Mouse (Mus musculus) stomach, embryonic 14.5 days (tissue): ENCODE results near the gene Tbc1d17. TPM values are rescaled to one million over a fixed set of nuclear protein-coding genes. Genes with fewer than 3 reads are reported as not detected.

Experiments used
- ATAC-seq: fragments of 200-750 bp; cut with Nextera tagmentation; 2 replicates; pipeline ENCODE4 v1.8.0; 2017; ENCODE audit warnings: low read depth, moderate TSS enrichment; ENCODE audit not compliant: insufficient number of reproducible peaks, insufficient read depth, low FRiP score
- H3K27ac ChIP-seq: fragments of 300-500 bp; sonication (generic); 2 replicates; pipeline ENCODE4 v1.5.1; 2014; ENCODE audit warnings: mild to moderate bottlenecking, low read length, moderate library complexity, mixed read lengths
- H3K27me3 ChIP-seq: fragments of 300-500 bp; sonication (generic); 2 replicates; pipeline ENCODE4 v1.6.1; 2014; ENCODE audit warnings: low read length, control low read depth, mixed read lengths; ENCODE audit not compliant: control insufficient read depth, insufficient read depth
- H3K36me3 ChIP-seq: fragments of 300-500 bp; sonication (generic); 2 replicates; pipeline ENCODE4 v1.6.1; 2014; ENCODE audit warnings: mild to moderate bottlenecking, control low read depth, low read length, moderate library complexity, mixed read lengths; ENCODE audit not compliant: control insufficient read depth, insufficient read depth
- H3K4me1 ChIP-seq: fragments of 300-500 bp; sonication (generic); 2 replicates; pipeline ENCODE4 v1.6.1; 2014; ENCODE audit warnings: low read length, control low read depth, mixed read lengths; ENCODE audit not compliant: control insufficient read depth, insufficient read depth
- H3K4me2 ChIP-seq: fragments of 300-500 bp; sonication (generic); replicated peaks from 2 replicates; pipeline ENCODE4 v1.6.1; 2014; ENCODE audit warnings: low read depth, low read length, control low read depth
- H3K4me3 ChIP-seq: fragments of 300-500 bp; sonication (generic); 2 replicates; pipeline ENCODE4 v1.5.1; 2014; ENCODE audit warnings: low read depth, low read length, control low read depth
- H3K9ac ChIP-seq: fragments of 300-500 bp; sonication (generic); replicated peaks from 2 replicates; pipeline ENCODE4 v1.6.1; 2014; ENCODE audit warnings: low read depth, mild to moderate bottlenecking, control low read depth, low read length, moderate library complexity, mixed read lengths
- H3K9me3 ChIP-seq: fragments of 300-500 bp; sonication (generic); 2 replicates; pipeline ENCODE4 v1.6.1; 2016; ENCODE audit warnings: low read depth, low read length, control low read depth; ENCODE audit not compliant: control insufficient read depth
- whole genome bisulfite sequencing: fragments of 180-500 bp; shearing (Covaris S2); extraction: QIAGEN DNeasy Blood & Tissue Kit; methylation state at CpG from one replicate; pipeline ENCODE4 v1.1.7; 2014; 5-methylcytosine and 5-hydroxymethylcytosine counted together
- polyA plus RNA-seq: library from polyadenylated mRNA; unstranded; fragments of >200 nt; fragmentation: Nextera tagmentation; extraction: Ambion mirVana; gene quantifications from 2 replicates; pipeline ENCODE4 v1.2.1, GENCODE M21; 2014

Tbc1d17 gene
- polyA plus RNA-seq, 1 experiment from 2014 or later: 71.8 TPM

GRCm38 (mm10) chr7:44847772-44848171 is 1.1 kb downstream of the Tbc1d17 start:
- H3K4me2 ChIP-seq: peak overlapping the region; percentile 94
- peaks cover 45% of the 10 kb centered on the region for H3K36me3 ChIP-seq
- WGBS: 74% methylated on average over 5 of the region's 5 CpGs
- ATAC-seq: no peak
- H3K27ac ChIP-seq: no peak overlapping the region
- no peaks in the 10 kb centered on the region for H3K9me3 ChIP-seq
- H3K9ac ChIP-seq: 0 out of 2 replicates have a peak overlapping the region, but pooled peaks have one; percentile 10
- peaks cover 18% of the 10 kb centered on the region for H3K4me1 ChIP-seq
- H3K4me3 ChIP-seq: peak overlapping the region; percentile 73
- H3K27me3 ChIP-seq: no peaks in the 10 kb centered on the region

- 91% methylated on average over 7 of the region's 7 CpGs for WGBS
- Histone ChIP-seq H3K36me3 (peaks cover 50% of the 10 kb centered on the region), H3K4me2 (no peak overlapping the region), H3K27ac (no peak overlapping the region), H3K4me1 (peaks cover 18% of the 10 kb centered on the region), H3K9me3 (no peaks in the 10 kb centered on the region), H3K27me3 (no peaks in the 10 kb centered on the region), H3K4me3 (no peak overlapping the region), H3K9ac (no peak overlapping the region)
- ATAC-seq: no peak
Observed at GRCm38 (mm10) chr7:44846804-44847203, 2.1 kb downstream of the Tbc1d17 start.

GRCm38 (mm10) chr7:44845006-44845405 is 3.9 kb downstream of the Tbc1d17 start:
- peaks cover 51% of the 10 kb centered on the region for H3K36me3 ChIP-seq

GRCm38 (mm10) chr7:44841825-44842463 is 6.9 kb downstream of the Tbc1d17 start:
- Histone ChIP-seq H3K27ac (no peak overlapping the region), H3K9ac (no peak overlapping the region), H3K4me2 (no peak overlapping the region), H3K36me3 (peaks cover 50% of the 10 kb centered on the region), H3K4me3 (no peak overlapping the region), H3K4me1 (peaks cover 10% of the 10 kb centered on the region; the same call in 1 of the 2 replicates), H3K9me3 (no peaks in the 10 kb centered on the region), H3K27me3 (no peaks in the 10 kb centered on the region)
- no peak for ATAC-seq
- 93% methylated on average over 8 of the region's 8 CpGs for WGBS

More at GRCm38 (mm10) chr7:44845006-44845405, 3.9 kb downstream of the Tbc1d17 start:
- no peak overlapping the region for H3K9ac ChIP-seq
- no peak overlapping the region for H3K4me3 ChIP-seq
- peaks cover 9% of the 10 kb centered on the region; the same call in 1 of the 2 replicates for H3K4me1 ChIP-seq
- no peaks in the 10 kb centered on the region for H3K27me3 ChIP-seq
- no peaks in the 10 kb centered on the region for H3K9me3 ChIP-seq
- H3K27ac ChIP-seq: no peak overlapping the region
- 91% methylated on average over 10 of the region's 10 CpGs for WGBS
- no peak for ATAC-seq
- H3K4me2 ChIP-seq: no peak overlapping the region

GRCm38 (mm10) chr7:44840426-44840825 is 8.5 kb downstream of the Tbc1d17 start:
- Histone ChIP-seq H3K4me3 (no peak overlapping the region), H3K27ac (no peak overlapping the region), H3K4me1 (peaks cover 10% of the 10 kb centered on the region; the same call in 1 of the 2 replicates), H3K9me3 (no peaks in the 10 kb centered on the region), H3K9ac (no peak overlapping the region), H3K27me3 (no peaks in the 10 kb centered on the region), H3K36me3 (peaks cover 36% of the 10 kb centered on the region), H3K4me2 (peak overlapping the region; percentile 44; the same call in 1 of the 2 replicates)
- no peak for ATAC-seq
- 57% methylated on average over 14 of the region's 14 CpGs for WGBS

- Histone ChIP-seq H3K27me3 (no peaks in the 10 kb centered on the region), H3K27ac (no peak overlapping the region), H3K4me2 (peak overlapping the region; percentile 44), H3K4me3 (peak overlapping the region; percentile 28), H3K9ac (no peak overlapping the region; the same call in 1 of the 2 replicates), H3K36me3 (peaks cover 28% of the 10 kb centered on the region), H3K9me3 (no peaks in the 10 kb centered on the region), H3K4me1 (peaks cover 10% of the 10 kb centered on the region; the same call in 1 of the 2 replicates)
- WGBS: 2% methylated on average over 57 of the region's 58 CpGs
- ATAC-seq: peak; percentile 60
Observed at GRCm38 (mm10) chr7:44839491-44840191, 9.2 kb downstream of the Tbc1d17 start.

- Histone ChIP-seq H3K27me3 (no peaks in the 10 kb centered on the region), H3K4me3 (peak overlapping the region; percentile 28), H3K4me1 (peaks cover 10% of the 10 kb centered on the region; the same call in 1 of the 2 replicates), H3K9me3 (no peaks in the 10 kb centered on the region), H3K36me3 (peaks cover 24% of the 10 kb centered on the region), H3K27ac (no peak overlapping the region), H3K9ac (no peak overlapping the region), H3K4me2 (peak overlapping the region; percentile 44)
- ATAC-seq: no peak
- WGBS: 32% methylated on average over 11 of the region's 11 CpGs
Observed at GRCm38 (mm10) chr7:44839171-44839490, 9.7 kb downstream of the Tbc1d17 start.

GRCm38 (mm10) chr7:44838073-44838472 is 10.8 kb downstream of the Tbc1d17 start:
- Histone ChIP-seq H3K36me3 (peaks cover 13% of the 10 kb centered on the region), H3K27me3 (no peaks in the 10 kb centered on the region), H3K27ac (no peak overlapping the region), H3K4me3 (no peak overlapping the region), H3K9me3 (no peaks in the 10 kb centered on the region), H3K4me1 (peaks cover 10% of the 10 kb centered on the region; the same call in 1 of the 2 replicates), H3K9ac (no peak overlapping the region), H3K4me2 (no peak overlapping the region)
- no peak for ATAC-seq
- 84% methylated on average over 6 of the region's 6 CpGs for WGBS
